Mouse (Mus musculus): ENCODE data around the gene Cryge.
"Not testable (repeated sequence)": the region's sequence is repeated elsewhere in the genome, so short reads cannot be mapped to it uniquely, and the experiment has no call there.

The Cryge gene

GRCm38 (mm10) chr1:65050952-65051351 is at the start of gene Cryge:
TSS of gene Cryge (minus strand) at chr1:65051149.
- DNase-seq (ENCODE audit: low spot score) = not testable (repeated sequence)

- DNase-seq (ENCODE audit: low spot score) = no peak
These were observed 46.0 kb upstream of the Cryge start for GRCm38 (mm10) chr1:65096953-65097352.

- DNase-seq (ENCODE audit: low spot score) = no peak
These were observed 40.6 kb upstream of the Cryge start for GRCm38 (mm10) chr1:65091566-65091965.

GRCm38 (mm10) chr1:65090370-65090769 is 39.4 kb upstream of the Cryge start:
- no peak for DNase-seq (ENCODE audit: low spot score)

GRCm38 (mm10) chr1:65088567-65089356 is 37.8 kb upstream of the Cryge start:
- DNase-seq (ENCODE audit: low spot score) = no peak

- DNase-seq (ENCODE audit: low spot score) = no peak
These were observed 31.2 kb upstream of the Cryge start, which contains the start of gene Crygb for GRCm38 (mm10) chr1:65082188-65082587. TSS of gene Crygb (minus strand) at chr1:65082288.

- no peak for DNase-seq (ENCODE audit: low spot score)
These were observed 24.7 kb upstream of the Cryge start for GRCm38 (mm10) chr1:65075607-65076006.

- DNase-seq (ENCODE audit: low spot score) = no peak
These were observed 22.6 kb upstream of the Cryge start, which contains the start of gene Crygc for GRCm38 (mm10) chr1:65073589-65073988. TSS of gene Crygc (minus strand) at chr1:65073689.

GRCm38 (mm10) chr1:65067842-65068241 is 16.9 kb upstream of the Cryge start:
- DNase-seq (ENCODE audit: low spot score) = no peak

GRCm38 (mm10) chr1:65064201-65064600 is 13.3 kb upstream of the Cryge start:
- DNase-seq (ENCODE audit: low spot score) = no peak

- DNase-seq (ENCODE audit: low spot score) = no peak
These were observed 12.4 kb upstream of the Cryge start, which contains the start of gene Crygd for GRCm38 (mm10) chr1:65063352-65063751. TSS of gene Crygd (minus strand) at chr1:65063452.

- no peak for DNase-seq (ENCODE audit: low spot score)
These were observed 1.2 kb upstream of the Cryge start for GRCm38 (mm10) chr1:65052140-65052539.

GRCm38 (mm10) chr1:65051696-65052095 is 747 bp upstream of the Cryge start:
- no peak for DNase-seq (ENCODE audit: low spot score)

- no peak for DNase-seq (ENCODE audit: low spot score)
These were observed 2.2 kb downstream of the Cryge start for GRCm38 (mm10) chr1:65048781-65049180.

GRCm38 (mm10) chr1:65046401-65047109 is 4.4 kb downstream of the Cryge start:
- DNase-seq (ENCODE audit: low spot score) = peak; percentile 8

- DNase-seq (ENCODE audit: low spot score) = no peak
These were observed 7.5 kb downstream of the Cryge start for GRCm38 (mm10) chr1:65043433-65043832.

- no peak for DNase-seq (ENCODE audit: low spot score)
These were observed 9.1 kb downstream of the Cryge start for GRCm38 (mm10) chr1:65041837-65042236.

- DNase-seq (ENCODE audit: low spot score) = no peak
These were observed 10.1 kb downstream of the Cryge start for GRCm38 (mm10) chr1:65040806-65041205.

GRCm38 (mm10) chr1:65039679-65040078 is 11.3 kb downstream of the Cryge start:
- no peak for DNase-seq (ENCODE audit: low spot score)

- DNase-seq (ENCODE audit: low spot score) = no peak
These were observed 13.4 kb downstream of the Cryge start for GRCm38 (mm10) chr1:65037542-65037941.

GRCm38 (mm10) chr1:65035513-65035912 is 15.4 kb downstream of the Cryge start:
- DNase-seq (ENCODE audit: low spot score) = no peak

- no peak for DNase-seq (ENCODE audit: low spot score)
These were observed 18.3 kb downstream of the Cryge start, which contains the start of gene Akr1cl for GRCm38 (mm10) chr1:65032641-65033040. TSS of gene Akr1cl (minus strand) at chr1:65032759.

- DNase-seq (ENCODE audit: low spot score) = no peak
These were observed 22.7 kb downstream of the Cryge start for GRCm38 (mm10) chr1:65028206-65028605.
